7 mouse cellular contexts compared by ENCODE assay signal in the genomic region with DNA sequence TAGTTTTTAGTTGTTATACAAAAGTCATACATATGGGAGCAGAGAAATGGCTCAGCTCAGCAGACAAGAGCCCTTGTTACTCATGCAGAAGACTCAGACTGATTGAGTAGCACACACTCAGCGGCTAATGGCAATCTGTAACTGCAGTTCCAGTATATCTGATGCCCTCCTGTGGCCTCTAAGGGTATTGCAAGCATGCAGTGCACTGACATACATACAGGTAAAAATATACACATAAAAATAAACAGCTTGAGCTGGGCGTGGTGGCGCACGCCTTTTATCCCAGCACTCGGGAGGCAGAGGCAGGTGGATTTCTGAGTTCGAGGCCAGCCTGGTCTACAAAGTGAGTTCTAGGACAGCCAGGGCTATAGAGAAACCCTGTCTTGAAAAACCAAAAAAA. TPM values are rescaled to one million over a fixed set of nuclear protein-coding genes. Genes with fewer than 3 reads are reported as not detected.
DNase-seq lines count a peak whose midpoint lies in the region; ATAC-seq and TF ChIP-seq lines count a peak whose summit lies in the region.
"Not testable (repeated sequence)": the region's sequence is repeated elsewhere in the genome, so short reads cannot be mapped to it uniquely, and the experiment has no call there.

No protein-coding gene starts in this region.

- DNase-seq in ES-CJ7 (ENCODE audit: low read depth, low spot score) = peak; percentile 82
- peak; percentile 39 for DNase-seq in c-Kit-negative CD71-positive TER-119-positive erythroid progenitor cells, embryonic 14.5 days (ENCODE audit: low read depth, low spot score)
- DNase-seq in hindbrain, postnatal 0 days (ENCODE audit: low spot score) = peak; percentile 49
- peak; percentile 62 for DNase-seq in limb, embryonic 11.5 days (ENCODE audit: low spot score)
- DNase-seq in mesoderm, embryonic 11.5 days (ENCODE audit: low read depth, low spot score) = peak; percentile 61
- DNase-seq in spleen, postnatal 10 days (ENCODE audit: low spot score in 2 of 2) = peak; percentile 44 to 78

- H3K9me3 ChIP-seq in hindbrain, postnatal 0 days (ENCODE audit: low read length); limb, embryonic 11.5 days (ENCODE audit: control insufficient read depth, low read length): not testable (repeated sequence)

- H3K27me3 ChIP-seq in hindbrain, postnatal 0 days (ENCODE audit: insufficient read depth, low read length); limb, embryonic 11.5 days (ENCODE audit: control insufficient read depth, insufficient read depth, low read length): not testable (repeated sequence)

- peak; percentile 69 for ATAC-seq in erythroblast, adult 5-6 weeks (replicated peaks; ENCODE audit: low FRiP score, poor library complexity, severe bottlenecking)
- ATAC-seq in hindbrain, postnatal 0 days; limb, embryonic 11.5 days (ENCODE audit: insufficient number of reproducible peaks, low FRiP score, low TSS enrichment, low read depth): not testable (repeated sequence)

- H3K9ac ChIP-seq in hindbrain, postnatal 0 days (replicated peaks; ENCODE audit: low read length); limb, embryonic 11.5 days (ENCODE audit: low read length): not testable (repeated sequence)

- not testable (repeated sequence) for H3K4me2 ChIP-seq in hindbrain, postnatal 0 days (ENCODE audit: low read depth, low read length); limb, embryonic 11.5 days (ENCODE audit: low read depth, severe bottlenecking)

- H3K36me3 ChIP-seq in hindbrain, postnatal 0 days (ENCODE audit: insufficient read depth, low read length); limb, embryonic 11.5 days (ENCODE audit: control insufficient read depth, insufficient read depth, low read length): not testable (repeated sequence)

- not testable (repeated sequence) for H3K27ac ChIP-seq in hindbrain, postnatal 0 days; limb, embryonic 11.5 days (replicated peaks; ENCODE audit: low read depth, low read length)

- TF ChIP-seq CTCF in hindbrain, postnatal 0 days (IDR thresholded peaks at IDR 0.05; ENCODE audit: low read depth) = peak; percentile 61

- 65% methylated on average over 6 of the region's 6 CpGs for WGBS in hindbrain, postnatal 0 days
- WGBS in limb, embryonic 11.5 days = 64% methylated on average over 6 of the region's 6 CpGs

- H3K4me3 ChIP-seq in hindbrain, postnatal 0 days (ENCODE audit: low read length); limb, embryonic 11.5 days (ENCODE audit: low read depth, low read length): not testable (repeated sequence)

- not testable (repeated sequence) for H3K4me1 ChIP-seq in hindbrain, postnatal 0 days (ENCODE audit: insufficient read depth, low read length); limb, embryonic 11.5 days (ENCODE audit: control insufficient read depth, insufficient read depth, low read length)

RNA-seq across cellular contexts. Expression of a gene that starts 18.6 kb away (rescaled TPM):
- 3.8 and 4.2 TPM in 2 replicates for total RNA-seq in erythroblast, adult 5-6 weeks (2015; ENCODE audit: low replicate concordance)
- 3.0 and 7.9 TPM in 2 replicates for total RNA-seq in erythroblast, adult 5-6 weeks (2017; ENCODE audit: low replicate concordance)
- 23.6 and 25.0 TPM in 2 replicates for total RNA-seq in hindbrain, postnatal 0 days (2014; rRNA removed)
- polyA plus RNA-seq in hindbrain, postnatal 0 days (2015; fragmentation: Nextera tagmentation; extraction: Ambion mirVana) = 10.8 and 10.9 TPM in 2 replicates
- 23.3 and 26.2 TPM in 2 replicates for polyA plus RNA-seq in limb, embryonic 11.5 days (2014; fragmentation: Nextera tagmentation; extraction: Ambion mirVana)
